Mouse (Mus musculus) limb, embryonic 10.5 days (tissue): ENCODE data around the gene Tmem270. TPM values are rescaled to one million over a fixed set of nuclear protein-coding genes. Genes with fewer than 3 reads are reported as not detected.

ENCODE experiments used
- DNase-seq: peaks from one replicate; pipeline ENCODE4 v3.0.0-alpha.2; 2017; ENCODE audit warnings: low spot score
- H3K27ac ChIP-seq: fragments of 300-500 bp; sonication (generic); 2 replicates; pipeline ENCODE4 v1.5.1; 2016; ENCODE audit warnings: mild to moderate bottlenecking
- H3K27me3 ChIP-seq: fragments of 300-500 bp; sonication (generic); 2 replicates; pipeline ENCODE4 v1.6.1; 2016; ENCODE audit warnings: low read depth, mild to moderate bottlenecking; ENCODE audit not compliant: poor library complexity, severe bottlenecking
- H3K36me3 ChIP-seq: fragments of 300-500 bp; sonication (generic); 2 replicates; pipeline ENCODE4 v1.6.1; 2016; ENCODE audit warnings: mild to moderate bottlenecking, moderate library complexity
- H3K4me1 ChIP-seq: fragments of 300-500 bp; sonication (generic); 2 replicates; pipeline ENCODE4 v1.6.1; 2016
- H3K4me3 ChIP-seq: fragments of 300-500 bp; sonication (generic); 2 replicates; pipeline ENCODE4 v1.5.1; 2016; ENCODE audit warnings: mild to moderate bottlenecking, moderate library complexity
- H3K9me3 ChIP-seq: fragments of 300-500 bp; sonication (generic); replicated peaks from 2 replicates; pipeline ENCODE4 v1.6.1; 2016; ENCODE audit warnings: mild to moderate bottlenecking
- WGBS: fragments of 180-500 bp; shearing (Covaris S2); methylation state at CpG from one replicate; pipeline ENCODE4 v1.1.7; 2016; 5-methylcytosine and 5-hydroxymethylcytosine counted together
- polyA plus RNA-seq: library from polyadenylated mRNA; unstranded; fragments of >200 nt; fragmentation: Nextera tagmentation; extraction: Ambion mirVana; gene quantifications from 2 replicates; pipeline ENCODE4 v1.2.1, GENCODE M21; 2016

Tmem270 gene
- not detected in 2 replicates for polyA plus RNA-seq

GRCm38 (mm10) chr5:134906633-134907032 lies at the start of gene Tmem270:
TSS of gene Tmem270 (minus strand) at chr5:134906733.
- Histone ChIP-seq H3K27ac (peak within 1 kb of the TSS; percentile 22; the same call in 1 of the 2 replicates), H3K4me3 (no peak within 1 kb of the TSS)
- WGBS = 81% methylated on average over 6 of the region's 6 CpGs

GRCm38 (mm10) chr5:134955491-134955890 lies 49.0 kb upstream of the Tmem270 start:
- WGBS = 89% methylated on average over 5 of the region's 5 CpGs
- H3K4me1 ChIP-seq = peaks cover 24% of the 10 kb centered on the region

More at GRCm38 (mm10) chr5:134906633-134907032, at the start of gene Tmem270:
- DNase-seq = no peak
- Histone ChIP-seq H3K36me3 (no peaks in the 10 kb centered on the region), H3K9me3 (no peaks in the 10 kb centered on the region), H3K27me3 (no peaks in the 10 kb centered on the region), H3K4me1 (peaks cover 2% of the 10 kb centered on the region)

GRCm38 (mm10) chr5:134951053-134951884 lies 44.7 kb upstream of the Tmem270 start:
- no peaks in the 10 kb centered on the region for H3K9me3 ChIP-seq
- H3K27me3 ChIP-seq = peaks cover 37% of the 10 kb centered on the region
- H3K36me3 ChIP-seq = no peaks in the 10 kb centered on the region
- peaks cover 26% of the 10 kb centered on the region for H3K4me1 ChIP-seq
- peak overlapping the region; percentile 22; the same call in 1 of the 2 replicates for H3K4me3 ChIP-seq
- 29% methylated on average over 19 of the region's 19 CpGs for WGBS
- DNase-seq = peak; percentile 42
- peak overlapping the region; percentile 47 for H3K27ac ChIP-seq

More at GRCm38 (mm10) chr5:134955491-134955890, 49.0 kb upstream of the Tmem270 start:
- Histone ChIP-seq H3K27ac (no peak overlapping the region), H3K36me3 (no peaks in the 10 kb centered on the region), H3K27me3 (no peaks in the 10 kb centered on the region), H3K4me3 (no peak overlapping the region), H3K9me3 (no peaks in the 10 kb centered on the region)
- no peak for DNase-seq

- H3K27ac ChIP-seq = no peak overlapping the region
- no peaks in the 10 kb centered on the region for H3K9me3 ChIP-seq
- H3K4me3 ChIP-seq = no peak overlapping the region
- 60% methylated on average over 4 of the region's 4 CpGs for WGBS
- peaks cover 65% of the 10 kb centered on the region for H3K27me3 ChIP-seq
- DNase-seq = no peak
- H3K36me3 ChIP-seq = no peaks in the 10 kb centered on the region
- peaks cover 32% of the 10 kb centered on the region for H3K4me1 ChIP-seq
Measured at GRCm38 (mm10) chr5:134948085-134948439, 41.5 kb upstream of the Tmem270 start.

GRCm38 (mm10) chr5:134947420-134948084 lies 41.0 kb upstream of the Tmem270 start:
- DNase-seq = no peak

GRCm38 (mm10) chr5:134946857-134947255 lies 40.3 kb upstream of the Tmem270 start, which contains the start of gene Cldn4:
TSS of gene Cldn4 (minus strand) at chr5:134946934.
- Histone ChIP-seq H3K27ac (no peak within 1 kb of the TSS), H3K36me3 (no peaks in the 10 kb centered on the region), H3K4me1 (peaks cover 28% of the 10 kb centered on the region), H3K27me3 (peaks cover 65% of the 10 kb centered on the region), H3K4me3 (peak within 1 kb of the TSS; percentile 40), H3K9me3 (no peaks in the 10 kb centered on the region)
- DNase-seq = peak; percentile 49
- 12% methylated on average over 11 of the region's 11 CpGs for WGBS

More at GRCm38 (mm10) chr5:134947420-134948084, 41.0 kb upstream of the Tmem270 start:
- Histone ChIP-seq H3K9me3 (no peaks in the 10 kb centered on the region), H3K27ac (no peak overlapping the region), H3K36me3 (no peaks in the 10 kb centered on the region), H3K27me3 (peaks cover 65% of the 10 kb centered on the region), H3K4me1 (peaks cover 32% of the 10 kb centered on the region), H3K4me3 (no peak overlapping the region)
- WGBS = 55% methylated on average over 5 of the region's 5 CpGs

- Histone ChIP-seq H3K9me3 (no peaks in the 10 kb centered on the region), H3K4me1 (peaks cover 22% of the 10 kb centered on the region), H3K4me3 (peak overlapping the region; percentile 40), H3K36me3 (no peaks in the 10 kb centered on the region), H3K27ac (no peak overlapping the region), H3K27me3 (peaks cover 65% of the 10 kb centered on the region)
- WGBS = 12% methylated on average over 41 of the region's 43 CpGs
- peak; percentile 40 for DNase-seq
Measured at GRCm38 (mm10) chr5:134946063-134946856, 39.7 kb upstream of the Tmem270 start.

- no peaks in the 10 kb centered on the region for H3K9me3 ChIP-seq
- no peaks in the 10 kb centered on the region for H3K36me3 ChIP-seq
- DNase-seq = no peak
- WGBS = 42% methylated on average over 19 of the region's 19 CpGs
- no peak overlapping the region for H3K27ac ChIP-seq
- peaks cover 65% of the 10 kb centered on the region for H3K27me3 ChIP-seq
- H3K4me3 ChIP-seq = peak overlapping the region; percentile 40
- peaks cover 16% of the 10 kb centered on the region for H3K4me1 ChIP-seq
Measured at GRCm38 (mm10) chr5:134945266-134945959, 38.9 kb upstream of the Tmem270 start.

- DNase-seq = no peak
- Histone ChIP-seq H3K27ac (no peak overlapping the region), H3K4me1 (peaks cover 16% of the 10 kb centered on the region), H3K9me3 (no peaks in the 10 kb centered on the region), H3K27me3 (peaks cover 57% of the 10 kb centered on the region), H3K36me3 (no peaks in the 10 kb centered on the region), H3K4me3 (no peak overlapping the region)
- WGBS = 81% methylated on average over 5 of the region's 5 CpGs
Measured at GRCm38 (mm10) chr5:134944179-134944578, 37.6 kb upstream of the Tmem270 start.

- WGBS = 95% methylated on average over 2 of the region's 2 CpGs
- H3K36me3 ChIP-seq = no peaks in the 10 kb centered on the region
- peaks cover 42% of the 10 kb centered on the region for H3K27me3 ChIP-seq
- H3K4me3 ChIP-seq = no peak overlapping the region
- no peaks in the 10 kb centered on the region for H3K9me3 ChIP-seq
- H3K4me1 ChIP-seq = peaks cover 16% of the 10 kb centered on the region
- no peak overlapping the region for H3K27ac ChIP-seq
- DNase-seq = no peak
Measured at GRCm38 (mm10) chr5:134942740-134943139, 36.2 kb upstream of the Tmem270 start.

- H3K4me3 ChIP-seq = no peak overlapping the region
- H3K27ac ChIP-seq = no peak overlapping the region
- WGBS = 79% methylated on average over 14 of the region's 14 CpGs
Measured at GRCm38 (mm10) chr5:134941472-134942209, 35.1 kb upstream of the Tmem270 start.

More at GRCm38 (mm10) chr5:134941472-134942209, 35.1 kb upstream of the Tmem270 start:
- H3K27me3 ChIP-seq = peaks cover 31% of the 10 kb centered on the region
- no peaks in the 10 kb centered on the region for H3K36me3 ChIP-seq
- H3K4me1 ChIP-seq = peaks cover 11% of the 10 kb centered on the region
- no peaks in the 10 kb centered on the region for H3K9me3 ChIP-seq
- no peak for DNase-seq
